Mouse (Mus musculus): ENCODE data around the gene Rnf128.
A peak's percentile ranks its signal among the peaks of the same experiment; 100 is the strongest.

Rnf128 gene

GRCm38 (mm10) chrX:139634758-139635157 is 71.6 kb downstream of the Rnf128 start:
- DNase-seq = no peak

DNA sequence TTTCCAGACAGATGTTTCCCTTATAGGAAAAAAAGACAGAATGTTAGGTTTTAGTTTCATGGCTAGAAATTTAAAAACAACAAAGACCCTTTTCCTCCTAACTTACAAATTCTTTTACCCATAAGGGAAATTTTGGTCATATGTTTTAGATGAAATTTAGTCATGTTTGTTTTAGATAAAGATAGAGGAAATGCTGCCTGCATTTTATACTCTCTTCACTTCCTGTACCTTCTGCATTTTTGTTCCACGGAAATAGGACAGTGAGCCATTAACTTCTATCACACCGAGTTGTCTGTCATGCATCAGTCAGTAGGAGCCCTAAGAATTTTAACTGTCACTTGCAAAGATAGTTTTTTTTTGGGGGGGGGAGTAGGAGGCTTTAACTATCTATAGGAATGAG is 76.6 kb downstream of the Rnf128 start:
- no peak for DNase-seq

GRCm38 (mm10) chrX:139640418-139640817 is 77.3 kb downstream of the Rnf128 start:
- DNase-seq = no peak

- DNase-seq = no peak
These were observed 89.1 kb downstream of the Rnf128 start for GRCm38 (mm10) chrX:139652226-139652625.

GRCm38 (mm10) chrX:139653292-139653691 is 90.2 kb downstream of the Rnf128 start:
- no peak for DNase-seq

- no peak for DNase-seq
These were observed 91.4 kb downstream of the Rnf128 start for GRCm38 (mm10) chrX:139654350-139655063.

DNA sequence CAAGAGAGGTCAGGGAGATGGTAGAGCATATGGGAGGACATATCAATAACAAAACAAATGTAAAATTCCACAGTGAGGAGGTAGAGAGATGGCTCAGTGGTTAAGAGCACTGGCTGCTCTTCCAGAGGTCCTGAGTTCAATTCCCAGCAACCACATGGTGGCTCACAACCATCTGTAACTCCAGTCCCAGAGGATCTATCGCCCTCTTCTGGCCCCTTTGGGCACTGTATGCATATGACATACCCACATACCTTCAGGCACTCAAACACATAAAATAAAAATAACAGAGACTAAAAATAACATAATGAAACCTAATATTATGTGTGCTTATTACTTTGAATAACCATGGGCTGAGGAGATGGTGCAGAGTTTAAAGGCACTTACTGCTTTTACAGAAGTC is 99.0 kb downstream of the Rnf128 start:
- no peak for DNase-seq

GRCm38 (mm10) chrX:139665829-139666228 is 102.7 kb downstream of the Rnf128 start:
- DNase-seq = no peak

DNA sequence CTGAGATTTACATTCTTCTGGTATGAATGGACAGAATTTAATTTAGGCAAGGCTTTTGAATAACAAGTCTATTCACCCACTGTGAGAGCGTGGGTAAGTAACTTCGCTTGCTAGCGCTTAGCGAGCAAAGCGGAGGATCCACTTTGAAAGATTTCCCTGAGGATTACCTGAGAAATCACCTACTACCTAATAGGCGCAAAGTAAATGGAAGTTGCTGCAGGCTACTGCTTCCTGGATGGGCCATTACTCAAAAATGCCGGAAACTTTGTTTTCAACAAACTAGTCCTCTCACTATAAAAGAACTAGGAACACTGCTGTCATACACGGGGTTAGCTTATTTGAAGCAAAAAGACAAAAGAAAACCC is 121.3 kb downstream of the Rnf128 start:
- DNase-seq = no peak

DNA sequence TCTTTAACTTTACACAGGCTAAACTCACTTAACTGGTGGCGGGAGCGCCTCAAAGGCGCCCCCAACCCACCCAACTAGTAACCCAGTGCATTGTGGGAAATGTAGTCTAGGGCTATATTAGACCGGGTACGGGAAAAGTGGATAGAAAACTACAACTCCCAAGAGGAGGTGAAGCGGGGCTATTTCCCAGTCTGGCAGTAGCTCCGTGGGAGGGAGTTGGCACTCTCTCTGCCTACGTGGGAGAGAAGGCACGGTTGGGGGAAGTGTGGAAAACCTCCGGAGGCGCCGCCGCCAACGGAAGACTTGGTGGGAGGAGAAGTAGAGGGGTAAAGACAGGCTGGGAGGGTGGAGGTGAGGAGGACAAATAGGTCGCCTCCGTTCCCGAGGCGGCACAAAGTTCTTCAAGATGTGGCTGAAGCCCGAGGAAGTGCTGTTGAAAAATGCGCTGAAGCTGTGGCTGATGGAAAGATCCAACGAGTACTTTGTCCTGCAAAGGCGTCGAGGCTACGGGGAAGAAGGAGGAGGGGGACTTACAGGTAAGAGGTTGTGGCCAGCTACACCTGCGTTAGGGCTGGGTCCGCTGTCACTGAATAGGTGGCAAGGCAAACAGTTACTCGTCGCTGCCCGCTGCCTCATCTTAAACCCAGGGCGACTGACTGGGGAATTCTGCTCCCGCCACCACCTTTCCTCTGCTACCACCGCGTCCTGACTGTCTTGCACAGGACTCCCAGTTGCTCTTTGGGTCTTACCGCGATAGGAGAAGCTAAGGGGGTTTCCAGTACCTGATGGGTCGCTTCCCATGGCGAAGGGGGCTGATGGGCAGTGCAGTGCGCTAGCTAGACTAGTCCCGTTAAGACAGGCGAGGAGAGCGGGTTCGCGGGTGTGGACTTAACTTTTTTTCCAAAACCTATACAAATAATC is 121.9 kb downstream of the Rnf128 start, which contains the start of gene Tbc1d8b:
TSS of gene Tbc1d8b (plus strand) at position 222 of the 921 bp plus-strand sequence.
- peak; percentile 70 for DNase-seq

DNA sequence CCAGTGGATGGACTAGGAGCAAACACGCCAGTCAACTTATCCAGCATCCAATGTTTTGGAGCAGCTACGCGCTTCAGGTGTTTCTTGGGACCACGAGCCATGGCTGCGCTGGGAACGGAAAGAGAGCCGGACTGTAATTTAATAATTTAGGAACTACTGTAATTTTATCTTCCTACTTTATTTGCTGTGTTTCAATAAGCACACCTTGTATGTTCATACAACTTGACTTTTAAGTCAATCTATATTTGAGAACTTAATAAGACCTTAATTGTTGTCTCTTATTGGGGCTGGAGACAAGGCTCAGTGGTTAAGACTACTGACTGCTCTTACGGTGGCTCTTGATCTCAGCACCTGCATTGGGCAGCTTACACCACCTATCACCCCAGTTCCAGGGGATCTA is 151.3 kb downstream of the Rnf128 start, which contains the start of gene Gm15013:
TSS of gene Gm15013 (minus strand) at position 101 of the 400 bp plus-strand sequence.
- DNase-seq = no peak

DNA sequence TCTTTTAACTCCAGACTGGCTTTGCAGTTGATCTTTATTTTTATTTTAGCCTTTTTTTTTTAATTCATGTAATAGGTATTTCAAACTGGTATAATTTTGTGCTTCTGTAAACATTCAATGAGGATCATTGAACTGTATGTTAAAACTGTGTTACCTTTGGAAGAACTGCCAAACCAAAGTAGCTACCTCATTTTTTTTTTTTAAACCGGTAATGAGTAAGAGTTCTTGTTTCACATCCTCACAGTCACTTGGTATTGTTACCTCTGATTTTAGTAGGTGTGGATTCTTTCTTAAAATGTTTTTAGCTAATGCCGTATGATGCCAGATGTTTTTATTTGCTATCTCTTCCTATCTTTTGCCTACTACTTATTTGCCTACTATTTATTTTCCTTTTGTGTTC is 159.2 kb downstream of the Rnf128 start:
- no peak for DNase-seq

All from cerebellum, adult 8-10 months (tissue).